Mouse (Mus musculus): ENCODE measurements around the gene Mpst. TPM values are rescaled to one million over a fixed set of nuclear protein-coding genes. Genes with fewer than 3 reads are reported as not detected.
A peak's percentile ranks its signal among the peaks of the same experiment; 100 is the strongest.

Gene Mpst
- polyA plus RNA-seq, 1 experiment from 2014 or later, result 2.0 TPM

DNA sequence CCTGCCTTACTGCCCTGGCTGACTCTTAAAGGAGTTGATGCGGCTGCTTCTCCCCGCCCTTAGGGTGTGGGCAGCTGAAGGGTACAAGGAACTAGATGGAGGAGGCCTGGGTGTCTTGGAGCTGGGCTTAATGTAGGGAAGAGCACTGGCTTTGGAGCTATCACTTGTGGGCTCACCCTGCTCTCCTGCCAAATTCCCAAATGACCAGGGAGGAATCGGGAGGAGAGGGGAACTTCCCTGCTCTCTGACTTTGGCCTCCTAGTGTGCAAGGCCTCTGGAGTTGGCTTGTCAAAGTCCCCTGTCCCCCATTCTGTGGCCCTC is 22.9 kb downstream of the Mpst start:
- H3K27me3 ChIP-seq, result peaks cover 15% of the 10 kb centered on the region
- peak overlapping the region; percentile 88 for H3K4me3 ChIP-seq
- 0% methylated on average over 3 of the region's 3 CpGs for WGBS
- H3K9ac ChIP-seq (replicated peaks), result peak overlapping the region; percentile 86
- no peaks in the 10 kb centered on the region for H3K9me3 ChIP-seq
- no peak for ATAC-seq (ENCODE audit: low FRiP score, low read depth)
- H3K4me2 ChIP-seq (replicated peaks), result peak overlapping the region; percentile 84
- H3K4me1 ChIP-seq, result peaks cover 17% of the 10 kb centered on the region
- H3K27ac ChIP-seq (replicated peaks), result peak overlapping the region; percentile 80
- peaks cover 34% of the 10 kb centered on the region for H3K36me3 ChIP-seq

DNA sequence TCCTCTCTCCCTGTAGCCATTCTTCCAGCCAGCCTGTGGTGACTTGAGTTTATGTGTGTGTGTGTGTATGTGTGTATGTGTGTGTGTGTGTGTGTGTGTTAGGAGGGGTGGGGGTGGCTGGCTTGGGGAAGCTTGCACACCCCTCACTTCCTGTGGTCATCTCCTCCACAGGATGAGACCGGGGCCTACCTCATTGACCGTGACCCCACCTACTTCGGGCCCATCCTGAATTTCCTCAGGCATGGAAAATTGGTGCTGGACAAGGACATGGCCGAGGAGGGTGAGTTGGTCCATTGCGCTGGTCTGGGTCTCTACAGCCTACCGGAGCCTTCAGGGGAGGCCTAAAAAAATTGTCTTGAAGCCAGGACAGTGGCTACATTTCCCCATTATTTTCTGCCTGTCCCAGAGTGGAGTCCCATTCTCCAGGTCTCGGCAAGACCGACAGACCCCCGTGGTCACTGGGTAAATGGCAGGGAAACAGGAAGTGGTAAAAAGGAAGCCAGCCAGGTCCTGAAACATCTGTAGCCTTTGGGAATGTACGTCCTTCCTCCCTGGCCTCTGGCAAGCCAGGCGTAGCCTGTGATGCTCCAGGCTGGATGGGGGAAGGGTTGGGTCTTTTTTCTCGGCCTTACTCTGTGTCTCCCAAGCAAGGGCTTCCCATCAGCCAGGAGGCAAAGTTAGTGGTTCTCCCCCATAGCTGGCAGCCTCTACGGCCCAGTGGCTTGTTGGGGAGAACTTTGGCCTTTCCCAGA is 23.8 kb downstream of the Mpst start:
- H3K9ac ChIP-seq (replicated peaks), result peak overlapping the region; percentile 86; the same call in 1 of the 2 replicates
- ATAC-seq (ENCODE audit: low FRiP score, low read depth), result no peak
- H3K4me3 ChIP-seq, result peak overlapping the region; percentile 88
- H3K4me1 ChIP-seq, result peaks cover 25% of the 10 kb centered on the region
- H3K9me3 ChIP-seq, result no peaks in the 10 kb centered on the region
- H3K27ac ChIP-seq (replicated peaks), result no peak overlapping the region
- peak overlapping the region; percentile 84 for H3K4me2 ChIP-seq (replicated peaks)
- peaks cover 12% of the 10 kb centered on the region for H3K27me3 ChIP-seq
- 87% methylated on average over 13 of the region's 13 CpGs for WGBS
- H3K36me3 ChIP-seq, result peaks cover 42% of the 10 kb centered on the region

DNA sequence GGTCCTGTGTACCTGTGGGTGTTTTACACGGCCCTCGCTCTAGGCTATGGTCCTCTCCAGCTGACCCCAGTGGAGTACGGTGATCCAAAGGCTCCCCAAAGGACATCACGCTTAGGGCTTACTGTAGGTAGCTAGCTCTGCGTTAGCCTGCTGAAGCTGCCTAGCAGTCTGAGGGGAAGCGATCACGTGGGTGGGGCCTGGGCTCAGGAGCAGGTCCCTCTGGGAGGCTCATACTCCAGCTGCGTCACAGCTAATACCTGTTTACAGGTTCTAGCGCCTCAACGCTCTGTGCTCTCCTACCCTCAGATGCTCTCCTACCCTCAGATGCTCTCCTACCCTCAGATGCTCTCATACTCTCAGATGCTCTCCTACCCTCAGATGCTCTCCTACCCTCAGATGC is 24.7 kb downstream of the Mpst start:
- no peak overlapping the region for H3K9ac ChIP-seq (replicated peaks)
- H3K4me2 ChIP-seq (replicated peaks), result no peak overlapping the region
- H3K36me3 ChIP-seq, result peaks cover 50% of the 10 kb centered on the region
- peaks cover 30% of the 10 kb centered on the region for H3K4me1 ChIP-seq
- no peak overlapping the region for H3K4me3 ChIP-seq
- ATAC-seq (ENCODE audit: low FRiP score, low read depth), result no peak
- no peak overlapping the region for H3K27ac ChIP-seq (replicated peaks)
- peaks cover 12% of the 10 kb centered on the region for H3K27me3 ChIP-seq
- 87% methylated on average over 10 of the region's 10 CpGs for WGBS
- H3K9me3 ChIP-seq, result no peaks in the 10 kb centered on the region

DNA sequence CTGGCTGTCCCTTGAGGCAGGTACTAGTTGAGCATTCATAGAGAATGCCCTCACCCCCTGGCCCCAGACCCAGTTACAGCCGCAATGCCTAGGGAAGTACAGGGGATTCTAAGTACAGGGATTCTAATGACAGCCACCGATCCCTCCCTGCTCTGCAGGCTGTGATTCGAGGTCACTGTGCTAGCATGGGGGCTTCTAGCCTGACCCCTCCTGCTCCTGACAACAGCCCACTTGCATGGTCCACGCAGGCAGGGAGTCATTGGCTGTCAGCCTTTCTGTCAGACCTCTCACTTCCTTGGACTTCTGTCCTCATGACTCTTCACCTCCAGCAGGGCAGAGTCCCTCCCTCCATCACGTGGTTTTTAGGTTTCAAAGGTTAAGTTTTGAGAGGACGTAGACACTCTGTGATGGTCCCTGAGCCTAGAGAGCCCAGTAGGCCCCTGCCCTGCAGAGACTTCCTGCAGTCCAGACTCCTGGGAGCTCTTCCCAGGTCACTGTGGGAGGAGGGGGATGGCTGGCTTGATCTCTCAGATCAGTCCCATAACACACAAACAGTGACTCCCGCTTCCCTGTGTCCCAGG is 25.4 kb downstream of the Mpst start:
- H3K27ac ChIP-seq (replicated peaks), result no peak overlapping the region
- H3K27me3 ChIP-seq, result peaks cover 10% of the 10 kb centered on the region
- H3K9me3 ChIP-seq, result no peaks in the 10 kb centered on the region
- no peak overlapping the region for H3K4me2 ChIP-seq (replicated peaks)
- no peak for ATAC-seq (ENCODE audit: low FRiP score, low read depth)
- no peak overlapping the region for H3K9ac ChIP-seq (replicated peaks)
- WGBS, result 87% methylated on average over 7 of the region's 7 CpGs
- H3K36me3 ChIP-seq, result peaks cover 50% of the 10 kb centered on the region
- peaks cover 37% of the 10 kb centered on the region for H3K4me1 ChIP-seq
- H3K4me3 ChIP-seq, result no peak overlapping the region

DNA sequence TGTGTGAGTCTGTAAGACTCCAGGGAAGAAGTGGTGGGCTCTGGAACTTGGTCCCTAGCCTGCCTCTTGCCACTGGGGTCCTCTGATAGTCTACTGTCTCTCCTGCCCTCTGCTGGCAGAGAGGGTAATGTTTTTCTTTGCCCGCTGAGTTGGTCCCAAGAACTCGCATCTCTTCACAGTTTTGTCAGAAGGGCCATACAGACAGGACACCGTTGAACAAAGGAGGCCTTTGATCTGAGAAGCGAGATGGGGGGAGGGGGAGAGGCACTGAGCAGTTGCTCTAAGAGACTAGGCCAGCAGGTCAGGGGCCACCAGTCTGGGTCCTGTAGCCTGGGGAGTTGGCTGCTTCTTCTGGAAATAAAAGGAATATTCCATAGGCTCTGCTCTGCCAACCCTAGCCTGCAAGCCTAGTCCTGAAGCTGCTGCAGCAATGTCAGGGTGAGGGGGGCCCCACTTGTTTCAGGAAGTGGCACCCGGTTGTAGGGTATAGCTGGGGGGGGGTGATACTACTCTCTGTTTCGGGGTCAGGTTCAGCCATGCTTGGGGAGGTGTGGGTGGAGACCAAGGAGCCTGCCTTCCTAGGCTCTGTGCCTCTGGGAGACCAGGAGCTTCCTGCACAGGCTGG is 28.8 kb downstream of the Mpst start:
- H3K4me1 ChIP-seq, result peaks cover 37% of the 10 kb centered on the region
- whole genome bisulfite sequencing, result 34% methylated on average over 6 of the region's 6 CpGs
- no peaks in the 10 kb centered on the region for H3K9me3 ChIP-seq
- ATAC-seq (ENCODE audit: low FRiP score, low read depth), result no peak
- no peak overlapping the region for H3K4me2 ChIP-seq (replicated peaks)
- no peak overlapping the region for H3K4me3 ChIP-seq
- peaks cover 14% of the 10 kb centered on the region; the same call in 1 of the 2 replicates for H3K27me3 ChIP-seq
- H3K9ac ChIP-seq (replicated peaks), result no peak overlapping the region
- no peak overlapping the region for H3K27ac ChIP-seq (replicated peaks)
- H3K36me3 ChIP-seq, result peaks cover 50% of the 10 kb centered on the region

- no peak overlapping the region for H3K4me3 ChIP-seq
- no peaks in the 10 kb centered on the region for H3K9me3 ChIP-seq
- peaks cover 14% of the 10 kb centered on the region; the same call in 1 of the 2 replicates for H3K27me3 ChIP-seq
- no peak overlapping the region for H3K4me2 ChIP-seq (replicated peaks)
- peaks cover 35% of the 10 kb centered on the region for H3K4me1 ChIP-seq
- WGBS, result 84% methylated on average over 11 of the region's 11 CpGs
- H3K27ac ChIP-seq (replicated peaks), result no peak overlapping the region
- no peak overlapping the region for H3K9ac ChIP-seq (replicated peaks)
- H3K36me3 ChIP-seq, result peaks cover 50% of the 10 kb centered on the region
- ATAC-seq (ENCODE audit: low FRiP score, low read depth), result no peak
These were observed 29.5 kb downstream of the Mpst start for GRCm38 (mm10) chr15:78435681-78436080.

- WGBS, result 6% methylated on average over 25 of the region's 32 CpGs
- H3K4me3 ChIP-seq, result peak overlapping the region; percentile 28
- H3K9me3 ChIP-seq, result no peaks in the 10 kb centered on the region
These were observed 30.4 kb downstream of the Mpst start for GRCm38 (mm10) chr15:78436380-78437192.

DNA sequence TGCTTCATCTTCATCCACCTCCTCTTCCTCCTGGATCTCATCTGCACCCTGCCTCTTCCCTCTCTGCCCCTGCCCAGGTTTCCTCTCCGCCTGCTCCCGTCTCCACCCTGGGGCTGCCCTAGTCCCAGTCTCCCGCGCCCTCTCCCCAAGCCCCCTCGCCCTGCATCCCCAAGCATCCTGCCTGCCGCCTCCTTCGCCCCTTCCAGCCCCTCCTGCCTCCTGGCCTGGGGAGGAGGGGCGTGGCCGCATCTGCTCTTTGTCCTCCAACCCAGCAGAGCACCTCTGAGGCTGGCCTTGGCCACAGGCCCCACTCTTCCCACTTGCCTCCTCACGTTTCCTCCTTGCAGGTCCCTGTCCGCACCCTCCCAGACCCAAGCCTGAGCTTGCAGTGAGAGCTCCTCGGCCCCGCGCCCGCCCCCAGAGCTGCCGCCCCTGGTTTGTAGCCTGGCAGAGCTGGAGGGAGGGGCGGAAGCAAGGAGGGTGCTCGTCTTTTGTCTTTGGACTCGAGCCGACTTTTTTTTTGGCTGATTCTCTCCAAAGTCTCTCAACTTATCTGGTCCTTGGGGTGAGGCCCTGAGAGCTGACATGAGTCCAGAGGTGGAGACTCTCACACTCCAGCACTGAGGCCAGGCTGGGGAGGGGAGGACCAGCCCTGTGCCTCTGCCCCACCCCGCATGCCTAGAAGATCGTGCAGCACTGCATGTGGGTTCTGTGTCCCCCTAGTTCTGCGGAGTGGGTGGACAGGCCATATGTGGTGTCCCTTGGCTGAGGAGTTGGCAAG is 31.2 kb downstream of the Mpst start:
- peak overlapping the region; percentile 20 for H3K9ac ChIP-seq (replicated peaks)
- peaks cover 32% of the 10 kb centered on the region for H3K36me3 ChIP-seq
- WGBS, result 12% methylated on average over 23 of the region's 23 CpGs
- no peaks in the 10 kb centered on the region for H3K9me3 ChIP-seq
- H3K4me2 ChIP-seq (replicated peaks), result peak overlapping the region; percentile 52
- peak overlapping the region; percentile 28 for H3K4me3 ChIP-seq
- peak; percentile 20 for ATAC-seq (ENCODE audit: low FRiP score, low read depth)
- H3K27ac ChIP-seq (replicated peaks), result peak overlapping the region; percentile 63
- H3K4me1 ChIP-seq, result peaks cover 35% of the 10 kb centered on the region
- H3K27me3 ChIP-seq, result peaks cover 14% of the 10 kb centered on the region; the same call in 1 of the 2 replicates

More at GRCm38 (mm10) chr15:78436380-78437192, 30.4 kb downstream of the Mpst start:
- Histone ChIP-seq H3K27me3 (peaks cover 14% of the 10 kb centered on the region; the same call in 1 of the 2 replicates), H3K4me1 (peaks cover 35% of the 10 kb centered on the region), H3K9ac (replicated peaks) (peak overlapping the region; percentile 20), H3K27ac (replicated peaks) (peak overlapping the region; percentile 63), H3K36me3 (peaks cover 41% of the 10 kb centered on the region), H3K4me2 (replicated peaks) (peak overlapping the region; percentile 52)
- peak; percentile 35 for ATAC-seq (ENCODE audit: low FRiP score, low read depth)

DNA sequence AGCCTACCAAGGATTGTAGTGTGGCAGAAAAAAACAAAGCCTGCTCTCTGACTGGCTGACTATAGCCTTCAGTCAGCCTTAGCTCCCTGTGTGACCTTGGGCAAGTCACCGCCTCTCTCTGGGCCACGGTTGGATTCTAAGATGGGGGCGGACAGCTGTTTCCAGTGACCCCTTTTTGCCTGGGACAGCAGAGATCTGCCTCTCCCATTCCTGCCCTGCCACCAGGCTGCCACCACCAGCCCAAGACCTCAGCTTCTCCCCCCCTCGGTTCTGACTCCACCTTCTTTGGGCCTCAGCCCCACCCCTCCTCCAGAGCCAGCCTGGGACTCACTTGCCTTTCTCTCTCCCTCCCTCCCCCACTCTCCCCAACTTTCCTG is 31.8 kb downstream of the Mpst start:
- Histone ChIP-seq H3K4me1 (peaks cover 35% of the 10 kb centered on the region), H3K9ac (replicated peaks) (no peak overlapping the region), H3K27ac (replicated peaks) (no peak overlapping the region), H3K4me2 (replicated peaks) (no peak overlapping the region), H3K9me3 (no peaks in the 10 kb centered on the region), H3K27me3 (peaks cover 14% of the 10 kb centered on the region; the same call in 1 of the 2 replicates), H3K4me3 (no peak overlapping the region), H3K36me3 (peaks cover 27% of the 10 kb centered on the region)
- 46% methylated on average over 4 of the region's 4 CpGs for WGBS
- ATAC-seq (ENCODE audit: low FRiP score, low read depth), result no peak

GRCm38 (mm10) chr15:78438505-78438904 is 32.3 kb downstream of the Mpst start:
- H3K4me3 ChIP-seq, result no peak overlapping the region
- H3K27ac ChIP-seq (replicated peaks), result no peak overlapping the region
- H3K4me2 ChIP-seq (replicated peaks), result no peak overlapping the region
- no peaks in the 10 kb centered on the region for H3K9me3 ChIP-seq
- peaks cover 35% of the 10 kb centered on the region for H3K4me1 ChIP-seq
- peaks cover 14% of the 10 kb centered on the region; the same call in 1 of the 2 replicates for H3K27me3 ChIP-seq
- ATAC-seq (ENCODE audit: low FRiP score, low read depth), result no peak
- peaks cover 22% of the 10 kb centered on the region; the same call in 1 of the 2 replicates for H3K36me3 ChIP-seq
- WGBS, result 54% methylated on average over 8 of the region's 8 CpGs
- no peak overlapping the region for H3K9ac ChIP-seq (replicated peaks)

- no peak overlapping the region for H3K4me3 ChIP-seq
- peaks cover 35% of the 10 kb centered on the region for H3K4me1 ChIP-seq
- H3K9ac ChIP-seq (replicated peaks), result no peak overlapping the region
- peaks cover 17% of the 10 kb centered on the region; the same call in 1 of the 2 replicates for H3K36me3 ChIP-seq
- H3K4me2 ChIP-seq (replicated peaks), result no peak overlapping the region
- H3K27me3 ChIP-seq, result peaks cover 14% of the 10 kb centered on the region; the same call in 1 of the 2 replicates
- no peaks in the 10 kb centered on the region for H3K9me3 ChIP-seq
- ATAC-seq (ENCODE audit: low FRiP score, low read depth), result no peak
- no peak overlapping the region for H3K27ac ChIP-seq (replicated peaks)
- WGBS, result 66% methylated on average over 9 of the region's 9 CpGs
These were observed 32.8 kb downstream of the Mpst start for GRCm38 (mm10) chr15:78438973-78439372.

Data from midbrain, embryonic 12.5 days (tissue).